Mouse (Mus musculus) heart, embryonic 15.5 days (tissue): ENCODE measurements at regions not wholly inside any gene's neighbourhood (a gene's known extent, or its start where the extent isn't known, plus 50 kb on each side); places are given as distances from the start of the nearest gene placed in this dataset.
"Not testable (repeated sequence)": the region's sequence is repeated elsewhere in the genome, so short reads cannot be mapped to it uniquely, and the experiment has no call there.

Experiments
- ATAC-seq: fragments of 200-750 bp; cut with Nextera tagmentation; replicated peaks from 2 replicates; pipeline ENCODE4 v1.8.0; 2017; ENCODE audit warnings: low read depth, moderate TSS enrichment; ENCODE audit not compliant: insufficient number of reproducible peaks, insufficient read depth, low FRiP score
- H3K27ac ChIP-seq: fragments of 300-500 bp; sonication (generic); 2 replicates; pipeline ENCODE4 v1.5.1; 2015; ENCODE audit warnings: mild to moderate bottlenecking, inconsistent platforms
- H3K27me3 ChIP-seq: fragments of 300-500 bp; sonication (generic); 2 replicates; pipeline ENCODE4 v1.6.1; 2015; ENCODE audit warnings: inconsistent platforms
- H3K36me3 ChIP-seq: fragments of 300-500 bp; sonication (generic); 2 replicates; pipeline ENCODE4 v1.6.1; 2015; ENCODE audit warnings: mild to moderate bottlenecking, inconsistent platforms
- H3K4me1 ChIP-seq: fragments of 300-500 bp; sonication (generic); replicated peaks from 2 replicates; pipeline ENCODE4 v1.6.1; 2015; ENCODE audit warnings: inconsistent platforms
- H3K4me2 ChIP-seq: fragments of 300-500 bp; sonication (generic); 2 replicates; pipeline ENCODE4 v1.6.1; 2015; ENCODE audit warnings: inconsistent platforms, mild to moderate bottlenecking, moderate library complexity
- H3K4me3 ChIP-seq: fragments of 300-500 bp; sonication (generic); 2 replicates; pipeline ENCODE4 v1.5.1; 2015; ENCODE audit warnings: mild to moderate bottlenecking, inconsistent platforms
- H3K9ac ChIP-seq: fragments of 300-500 bp; sonication (generic); 2 replicates; pipeline ENCODE4 v1.6.1; 2015; ENCODE audit warnings: mild to moderate bottlenecking, inconsistent platforms
- H3K9me3 ChIP-seq: fragments of 300-500 bp; sonication (generic); replicated peaks from 2 replicates; pipeline ENCODE4 v1.6.1; 2016; ENCODE audit warnings: inconsistent platforms
- WGBS: fragments of 180-500 bp; shearing (Covaris S2); methylation state at CpG from one replicate; pipeline ENCODE4 v1.1.7; 2015; ENCODE audit warnings: mixed read lengths; 5-methylcytosine and 5-hydroxymethylcytosine counted together

DNA sequence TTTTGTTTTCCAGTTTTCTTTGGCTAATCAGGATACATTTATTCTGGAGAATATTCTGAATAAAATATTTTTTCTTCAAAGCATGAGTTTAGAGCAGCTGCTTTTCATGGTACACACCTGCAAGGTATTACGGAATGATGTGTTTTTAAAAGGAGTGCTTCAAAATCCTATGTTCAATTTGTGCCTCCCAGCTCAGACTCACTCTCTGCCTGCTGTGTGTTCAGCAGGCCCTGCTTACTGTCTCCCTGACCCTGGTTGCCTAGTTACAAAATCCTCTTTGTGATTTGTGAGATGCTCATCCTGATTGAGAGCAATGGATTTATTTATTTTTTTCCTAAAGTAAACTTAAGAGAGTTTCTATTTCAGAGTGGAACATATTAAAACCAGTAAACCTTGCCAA lies 115.7 kb downstream of the Pcdh18 start:
- Histone ChIP-seq H3K4me2 (no peak overlapping the region), H3K36me3 (no peaks in the 10 kb centered on the region), H3K4me1 (peaks cover 7% of the 10 kb centered on the region; the same call in 1 of the 2 replicates), H3K27me3 (no peaks in the 10 kb centered on the region), H3K9me3 (no peaks in the 10 kb centered on the region), H3K4me3 (no peak overlapping the region), H3K27ac (peak overlapping the region; percentile 66), H3K9ac (no peak overlapping the region)
- WGBS: 59% methylated on average over 1 of the region's 1 CpGs
- no peak for ATAC-seq

DNA sequence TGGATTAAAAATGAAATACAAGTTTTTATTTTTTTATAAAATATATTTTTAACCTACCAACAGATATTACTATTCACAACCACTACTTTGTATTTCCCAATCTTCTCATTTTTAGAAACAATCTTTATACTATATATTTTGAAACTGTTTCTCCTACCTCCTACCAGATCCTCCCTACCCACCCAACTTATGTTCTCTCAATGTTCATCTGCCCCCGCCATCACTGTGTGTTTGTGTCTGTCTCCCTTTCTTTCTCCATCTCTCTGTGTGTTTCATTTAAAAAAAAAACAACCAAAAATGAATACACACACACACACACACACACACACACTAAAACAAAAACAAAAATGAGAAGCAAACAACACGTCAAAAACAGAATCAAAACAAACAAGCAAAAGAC lies 118.5 kb downstream of the Pcdh18 start:
- no peak overlapping the region for H3K9ac ChIP-seq
- no peak overlapping the region for H3K4me3 ChIP-seq
- H3K4me1 ChIP-seq: peaks cover 7% of the 10 kb centered on the region; the same call in 1 of the 2 replicates
- H3K4me2 ChIP-seq: no peak overlapping the region
- H3K36me3 ChIP-seq: no peaks in the 10 kb centered on the region
- no peaks in the 10 kb centered on the region for H3K9me3 ChIP-seq
- no peaks in the 10 kb centered on the region for H3K27me3 ChIP-seq
- ATAC-seq: no peak
- 88% methylated on average over 2 of the region's 2 CpGs for WGBS
- H3K27ac ChIP-seq: no peak overlapping the region

DNA sequence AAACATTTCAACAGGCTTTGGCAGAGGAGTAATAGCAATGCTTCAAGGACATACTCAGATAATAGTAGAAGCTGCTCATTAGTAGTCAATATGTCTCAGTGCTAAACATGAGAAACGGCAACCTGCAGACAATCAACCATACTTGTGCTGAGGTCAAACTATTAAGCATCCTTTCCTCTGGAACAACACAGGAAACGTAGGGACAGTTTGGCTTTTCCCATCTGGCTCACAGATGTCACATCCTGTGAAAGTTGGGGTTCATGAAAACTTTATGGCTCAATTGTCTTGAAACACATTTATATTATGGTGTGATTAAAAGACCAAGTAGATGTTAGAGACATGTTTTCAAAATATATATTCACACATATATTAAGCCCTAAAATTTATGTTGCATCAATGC lies 120.4 kb downstream of the Pcdh18 start:
- Histone ChIP-seq H3K4me2 (no peak overlapping the region), H3K9me3 (no peaks in the 10 kb centered on the region), H3K36me3 (no peaks in the 10 kb centered on the region), H3K27ac (no peak overlapping the region), H3K27me3 (no peaks in the 10 kb centered on the region), H3K9ac (no peak overlapping the region), H3K4me3 (no peak overlapping the region), H3K4me1 (peaks cover 3% of the 10 kb centered on the region; the same call in 1 of the 2 replicates)
- 46% methylated on average over 2 of the region's 2 CpGs for WGBS
- no peak for ATAC-seq

DNA sequence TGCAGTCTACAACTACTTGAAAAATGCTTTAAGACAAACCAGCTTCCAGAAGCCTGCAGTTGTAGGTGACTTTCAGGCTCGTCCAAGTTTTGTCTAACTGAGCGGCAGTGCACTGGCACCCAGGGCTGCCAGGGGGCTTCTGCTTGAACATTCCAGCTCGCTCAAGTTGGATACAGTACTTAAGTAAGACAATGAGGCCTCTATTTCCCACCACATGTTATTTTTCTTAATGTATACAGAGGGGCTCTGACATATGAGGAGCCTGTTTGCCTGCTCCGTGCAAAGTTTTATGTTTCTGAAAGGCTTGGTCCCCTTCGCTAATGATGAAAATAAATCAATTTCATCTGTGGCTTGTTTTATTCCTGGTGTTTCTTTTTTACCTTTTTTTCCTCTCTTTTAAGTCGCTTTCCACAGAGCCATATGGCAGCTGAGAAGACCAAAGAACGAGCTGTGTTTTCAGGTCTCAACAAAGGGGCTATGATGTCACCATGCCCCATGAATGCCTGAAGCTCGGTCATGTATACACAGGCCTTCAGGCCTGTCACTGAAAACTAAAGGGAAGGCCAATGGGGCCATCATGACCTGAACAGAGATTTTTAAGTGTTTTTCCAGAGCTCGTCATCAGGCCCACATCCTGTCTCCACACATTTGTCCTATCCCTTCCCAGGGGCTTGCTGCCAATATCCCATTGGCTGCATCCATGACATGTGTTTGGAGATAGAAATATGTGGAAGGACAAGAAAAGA lies 164.2 kb downstream of the Pcdh18 start:
- ATAC-seq: no peak

DNA sequence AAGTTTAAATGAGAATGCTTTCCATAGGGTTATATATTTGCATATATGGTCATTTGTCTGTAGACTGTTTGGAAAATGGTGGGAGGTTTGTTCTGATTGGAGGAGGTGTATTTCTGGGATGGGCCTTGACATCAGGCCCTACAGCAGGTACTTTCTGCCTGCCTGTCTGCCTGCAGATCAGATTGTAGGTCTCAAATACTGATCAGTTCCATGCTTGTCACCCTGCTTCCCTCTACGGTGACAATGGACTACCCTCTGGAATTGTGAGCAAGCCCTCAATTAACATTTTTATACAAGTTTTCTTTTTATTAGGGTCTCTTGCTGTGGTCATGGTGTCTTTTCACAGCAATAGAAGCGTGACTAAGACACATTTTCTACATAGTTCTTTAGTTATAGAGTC lies 166.9 kb downstream of the Pcdh18 start:
- no peak overlapping the region for H3K4me2 ChIP-seq
- H3K4me3 ChIP-seq: no peak overlapping the region
- WGBS: 85% methylated on average over 2 of the region's 2 CpGs
- H3K9me3 ChIP-seq: no peaks in the 10 kb centered on the region; the same call in 1 of the 2 replicates
- H3K27me3 ChIP-seq: no peaks in the 10 kb centered on the region
- H3K27ac ChIP-seq: no peak overlapping the region
- H3K9ac ChIP-seq: no peak overlapping the region
- no peaks in the 10 kb centered on the region for H3K36me3 ChIP-seq
- ATAC-seq: no peak
- no peaks in the 10 kb centered on the region for H3K4me1 ChIP-seq

More for the DNA sequence above, 164.2 kb downstream of the Pcdh18 start:
- 59% methylated on average over 9 of the region's 9 CpGs for WGBS
- Histone ChIP-seq H3K4me1 (no peaks in the 10 kb centered on the region), H3K4me2 (no peak overlapping the region), H3K27me3 (no peaks in the 10 kb centered on the region), H3K4me3 (no peak overlapping the region), H3K27ac (no peak overlapping the region), H3K9ac (no peak overlapping the region), H3K9me3 (no peaks in the 10 kb centered on the region; the same call in 1 of the 2 replicates), H3K36me3 (no peaks in the 10 kb centered on the region)

DNA sequence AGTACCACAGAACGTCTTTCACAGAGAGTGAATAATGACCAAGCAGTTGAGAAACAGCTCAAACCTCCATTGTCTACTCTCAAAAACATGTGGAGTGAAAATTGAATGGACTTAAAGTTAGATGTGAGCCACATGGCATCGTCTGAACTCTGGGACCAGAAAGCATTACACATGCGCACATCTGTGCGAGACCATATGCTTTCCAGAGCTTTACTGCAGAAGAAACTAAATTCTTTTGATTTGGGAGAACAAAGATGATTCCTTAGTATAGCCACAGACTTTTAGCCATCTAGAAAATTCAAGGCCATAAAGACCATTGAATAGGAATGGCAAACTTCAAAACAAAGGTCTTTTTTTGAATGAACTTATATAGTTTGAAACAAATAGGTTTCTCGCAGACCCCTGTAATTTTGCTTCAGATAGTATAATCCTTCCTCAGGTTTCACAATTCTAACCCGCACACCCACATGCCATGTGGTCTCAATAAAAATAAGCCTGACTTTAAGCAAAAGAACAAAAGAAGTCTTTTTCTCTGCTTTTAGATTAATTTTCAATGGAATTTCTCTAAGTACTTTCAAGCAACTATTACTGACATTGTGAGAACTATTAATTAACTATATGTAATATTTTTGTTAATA lies 170.5 kb downstream of the Pcdh18 start:
- ATAC-seq: no peak
- WGBS: 74% methylated on average over 6 of the region's 6 CpGs
- H3K27me3 ChIP-seq: no peaks in the 10 kb centered on the region
- H3K4me2 ChIP-seq: no peak overlapping the region
- no peaks in the 10 kb centered on the region; the same call in 1 of the 2 replicates for H3K9me3 ChIP-seq
- peaks cover 2% of the 10 kb centered on the region; the same call in 1 of the 2 replicates for H3K4me1 ChIP-seq
- no peaks in the 10 kb centered on the region for H3K36me3 ChIP-seq
- H3K9ac ChIP-seq: no peak overlapping the region
- H3K27ac ChIP-seq: no peak overlapping the region; the same call in 1 of the 2 replicates
- H3K4me3 ChIP-seq: no peak overlapping the region

DNA sequence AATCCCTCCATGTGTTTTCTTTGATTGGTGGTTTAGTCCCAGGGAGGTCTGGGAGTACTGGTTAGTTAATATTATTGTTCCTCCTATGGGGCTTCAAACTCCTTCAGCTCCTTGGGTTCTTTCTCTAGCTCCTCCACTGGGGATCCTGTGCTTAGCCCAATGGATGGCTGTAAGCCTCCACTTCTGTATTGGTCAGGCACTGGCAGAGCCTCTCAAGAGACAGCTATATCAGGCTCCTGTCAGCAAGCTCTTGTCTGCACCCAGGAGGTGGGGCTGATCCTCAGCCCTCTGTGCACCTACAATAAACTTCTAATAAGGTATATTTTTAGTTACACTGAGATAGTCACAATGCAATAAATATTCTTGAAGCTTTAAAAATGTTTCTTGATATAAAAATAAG lies 171.2 kb downstream of the Pcdh18 start:
- not testable (repeated sequence) for H3K4me2 ChIP-seq, H3K36me3 ChIP-seq, H3K9me3 ChIP-seq, H3K27me3 ChIP-seq, H3K4me3 ChIP-seq, H3K4me1 ChIP-seq, H3K9ac ChIP-seq, H3K27ac ChIP-seq
- ATAC-seq: 0 out of 2 replicates have a peak, but pooled peaks have one; percentile 50

DNA sequence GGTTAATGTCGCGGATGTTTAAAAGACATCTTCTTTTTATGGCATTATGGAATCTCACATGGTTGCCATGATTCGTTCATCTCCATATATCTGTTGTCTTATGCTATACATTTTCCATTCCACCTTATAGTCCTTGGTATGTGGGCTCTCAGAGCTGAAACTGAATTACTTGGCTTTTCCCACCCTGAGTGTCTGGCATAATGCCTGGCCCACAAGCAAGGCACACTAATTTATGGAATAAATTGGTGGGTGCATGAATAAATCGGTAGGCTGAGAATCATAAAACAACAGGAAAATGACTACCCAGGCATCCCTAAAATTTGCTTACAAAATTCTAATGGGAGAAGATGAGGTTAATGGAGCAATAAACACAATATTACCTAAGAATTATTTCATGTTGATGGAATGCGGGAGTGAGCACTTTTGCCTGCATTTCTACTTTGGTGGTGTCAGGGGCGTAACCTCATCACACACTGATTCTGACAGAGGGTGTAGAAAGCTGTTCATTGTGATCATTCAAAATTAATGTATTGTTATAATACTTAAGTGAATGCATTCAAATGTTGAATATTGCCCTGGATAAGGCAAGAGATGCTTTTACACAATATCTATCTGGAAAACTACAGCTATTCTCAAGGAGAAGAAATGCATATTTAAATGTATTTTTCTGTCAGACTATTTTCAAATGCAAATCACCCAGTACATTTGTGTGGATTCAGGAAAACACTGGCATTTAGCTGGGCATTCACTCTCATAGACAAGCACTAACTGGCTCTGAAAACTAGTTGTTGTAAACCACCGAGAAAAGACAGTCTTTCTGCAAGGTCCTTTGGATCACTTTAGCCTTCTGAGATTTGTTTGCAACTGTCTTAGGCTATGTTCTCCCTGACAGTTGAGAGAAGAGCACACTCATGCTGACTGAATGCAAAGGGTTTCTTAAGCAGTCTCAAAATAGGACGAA lies 190.1 kb downstream of the Pcdh18 start:
- H3K36me3 ChIP-seq: no peaks in the 10 kb centered on the region
- no peaks in the 10 kb centered on the region for H3K9me3 ChIP-seq
- no peaks in the 10 kb centered on the region for H3K27me3 ChIP-seq
- H3K4me3 ChIP-seq: no peak overlapping the region
- H3K27ac ChIP-seq: no peak overlapping the region
- no peak overlapping the region for H3K9ac ChIP-seq
- no peak overlapping the region for H3K4me2 ChIP-seq
- WGBS: 83% methylated on average over 8 of the region's 8 CpGs
- ATAC-seq: no peak
- H3K4me1 ChIP-seq: no peaks in the 10 kb centered on the region

DNA sequence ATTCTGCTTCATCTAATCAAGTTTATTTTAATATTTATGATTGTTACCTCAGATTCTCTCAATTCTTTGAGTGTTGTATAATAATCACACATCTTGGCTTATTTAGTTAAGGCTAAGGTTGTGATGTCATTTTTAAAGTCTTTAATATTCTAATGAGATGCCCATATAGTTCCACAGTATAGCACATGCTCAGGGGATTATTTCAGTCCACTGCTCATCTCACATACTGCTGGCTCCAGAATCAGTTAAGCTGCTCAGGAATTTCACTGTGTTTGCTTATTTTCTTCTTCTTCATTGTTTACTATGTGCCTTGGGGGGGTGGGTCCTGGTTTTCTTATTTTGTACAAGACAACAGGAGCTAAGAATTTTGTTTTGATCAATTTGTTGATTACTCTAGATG lies 229.5 kb downstream of the Pcdh18 start:
- no peak overlapping the region for H3K27ac ChIP-seq
- no peaks in the 10 kb centered on the region for H3K27me3 ChIP-seq
- no peak for ATAC-seq
- H3K4me1 ChIP-seq: no peaks in the 10 kb centered on the region
- no peak overlapping the region for H3K4me2 ChIP-seq
- no peaks in the 10 kb centered on the region for H3K9me3 ChIP-seq
- H3K36me3 ChIP-seq: no peaks in the 10 kb centered on the region
- no peak overlapping the region for H3K9ac ChIP-seq
- no peak overlapping the region for H3K4me3 ChIP-seq

DNA sequence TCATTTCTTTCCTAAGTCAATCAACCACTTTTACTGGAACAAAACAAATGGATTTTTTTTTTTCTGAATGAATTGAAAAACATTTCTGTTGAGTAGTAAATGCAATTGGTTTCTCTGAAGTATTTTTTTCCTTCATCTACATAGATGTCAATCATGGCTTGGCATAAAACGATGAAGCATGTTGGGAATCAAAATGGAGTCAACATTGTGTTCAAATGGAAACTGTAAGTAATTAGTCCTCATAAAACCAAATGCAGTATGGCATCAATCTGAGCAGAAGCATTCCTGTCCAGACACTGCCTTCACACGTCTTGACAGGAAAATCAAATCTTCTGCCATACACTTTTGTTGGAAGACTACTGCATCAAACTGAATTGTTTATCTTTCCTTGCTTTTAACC lies 237.0 kb downstream of the Pcdh18 start:
- WGBS: 65% methylated on average over 2 of the region's 2 CpGs
- no peaks in the 10 kb centered on the region for H3K4me1 ChIP-seq

DNA sequence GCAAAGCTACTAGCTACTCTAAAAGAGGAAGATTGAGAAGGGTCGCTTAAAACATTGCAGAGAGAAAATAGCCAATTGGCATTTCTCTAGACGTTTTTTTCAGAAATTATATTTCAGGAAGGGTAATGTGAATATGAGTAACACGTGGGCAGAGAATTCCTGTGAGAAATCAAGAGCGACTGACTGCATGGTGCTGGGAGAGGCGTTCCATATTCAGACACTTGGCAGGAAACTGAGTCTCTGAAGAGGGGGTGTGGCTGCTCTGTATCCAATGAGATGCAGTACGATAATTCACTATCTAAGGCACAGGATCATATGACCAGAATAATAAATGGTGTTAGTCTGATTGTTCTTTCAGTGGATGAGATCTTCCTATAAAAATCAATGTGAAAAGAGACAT lies 252.5 kb downstream of the Pcdh18 start:
- no peak for ATAC-seq
- no peaks in the 10 kb centered on the region for H3K9me3 ChIP-seq
- H3K27me3 ChIP-seq: no peaks in the 10 kb centered on the region
- H3K36me3 ChIP-seq: no peaks in the 10 kb centered on the region
- 68% methylated on average over 6 of the region's 6 CpGs for WGBS
- H3K9ac ChIP-seq: no peak overlapping the region
- H3K4me2 ChIP-seq: no peak overlapping the region
- H3K4me1 ChIP-seq: no peaks in the 10 kb centered on the region
- no peak overlapping the region for H3K27ac ChIP-seq
- H3K4me3 ChIP-seq: no peak overlapping the region

More for the DNA sequence above, 237.0 kb downstream of the Pcdh18 start:
- Histone ChIP-seq H3K27me3 (no peaks in the 10 kb centered on the region), H3K9me3 (no peaks in the 10 kb centered on the region), H3K4me2 (no peak overlapping the region), H3K9ac (no peak overlapping the region), H3K36me3 (no peaks in the 10 kb centered on the region), H3K27ac (no peak overlapping the region), H3K4me3 (no peak overlapping the region)
- ATAC-seq: no peak
